Mouse (Mus musculus): ENCODE measurements around the gene Sdhaf3.

Sdhaf3 gene

DNA sequence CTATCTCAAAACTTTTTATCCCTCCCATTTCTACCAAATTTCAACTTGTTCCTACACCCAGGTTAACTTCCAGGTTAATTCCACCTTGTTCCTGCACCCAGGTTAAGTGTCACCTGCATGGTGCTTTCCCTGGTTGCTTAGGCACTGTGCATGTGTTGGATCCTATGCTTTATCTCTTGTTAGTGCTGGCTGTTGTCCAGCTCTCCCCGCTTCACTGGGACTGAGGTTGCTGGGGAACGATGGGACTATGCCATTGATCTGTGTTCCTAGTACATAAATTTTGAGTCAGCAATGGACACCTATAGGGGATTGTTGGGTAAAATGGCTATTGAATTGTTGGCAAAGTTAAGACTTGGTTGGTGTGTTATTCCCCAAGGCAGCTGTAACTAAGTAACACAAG is 113.7 kb downstream of the Sdhaf3 start:
- DNase-seq = no peak

DNA sequence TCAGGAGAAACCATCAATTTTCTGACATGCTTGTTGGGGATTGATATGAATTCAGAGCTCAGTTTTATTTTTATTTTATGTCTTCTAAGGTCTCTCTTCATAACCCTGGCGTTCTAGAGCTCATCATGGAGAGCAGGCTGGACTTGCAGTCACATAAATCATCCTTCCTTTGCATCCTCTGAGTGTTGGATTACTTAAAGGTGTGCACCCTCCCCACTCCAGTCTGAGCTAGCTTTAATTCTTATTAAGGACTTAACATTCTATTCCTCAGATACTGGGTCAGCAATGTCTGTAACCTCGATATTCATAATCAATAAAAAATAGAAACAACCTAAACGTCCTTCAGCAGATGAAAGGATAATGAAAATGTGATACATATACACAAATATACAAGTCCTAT is 126.2 kb downstream of the Sdhaf3 start:
- DNase-seq = no peak

DNA sequence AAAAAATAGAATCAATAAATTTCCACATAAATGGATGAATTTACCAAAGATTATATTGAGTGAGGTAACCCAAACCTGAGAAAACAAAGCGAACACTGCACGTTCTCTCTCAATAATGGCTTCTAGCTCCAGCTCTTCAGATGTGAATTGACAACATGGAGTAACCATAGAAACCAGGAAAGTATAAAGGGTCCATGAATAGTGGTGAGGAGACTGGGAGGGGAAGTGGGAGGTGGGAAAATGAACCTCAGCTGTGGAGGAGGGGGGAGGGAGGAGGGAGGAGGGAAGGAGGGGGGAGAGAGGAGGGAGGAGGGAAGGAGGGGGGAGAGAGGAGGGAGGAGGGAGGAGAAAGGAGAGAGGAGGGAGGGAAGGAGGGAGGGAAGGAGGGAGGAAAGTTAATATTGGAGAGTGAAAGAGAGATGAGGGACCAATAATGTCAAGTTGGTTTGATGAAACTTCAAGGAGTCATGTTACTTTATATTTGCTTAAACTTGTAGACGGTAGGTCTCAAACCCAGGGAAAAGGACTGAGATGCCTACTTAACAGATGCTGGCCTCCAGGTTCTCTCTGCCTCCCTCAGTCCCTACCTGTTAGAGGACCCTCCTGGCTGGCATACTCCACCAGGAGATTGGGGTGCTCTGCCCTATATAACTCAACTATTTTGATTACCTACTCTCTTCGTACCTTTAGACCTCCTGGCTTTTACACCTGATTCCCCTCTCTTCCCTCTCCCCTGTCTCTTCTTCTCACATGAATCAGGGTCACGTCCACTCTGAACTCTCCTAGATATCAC is 126.9 kb downstream of the Sdhaf3 start:
- DNase-seq = no peak

DNA sequence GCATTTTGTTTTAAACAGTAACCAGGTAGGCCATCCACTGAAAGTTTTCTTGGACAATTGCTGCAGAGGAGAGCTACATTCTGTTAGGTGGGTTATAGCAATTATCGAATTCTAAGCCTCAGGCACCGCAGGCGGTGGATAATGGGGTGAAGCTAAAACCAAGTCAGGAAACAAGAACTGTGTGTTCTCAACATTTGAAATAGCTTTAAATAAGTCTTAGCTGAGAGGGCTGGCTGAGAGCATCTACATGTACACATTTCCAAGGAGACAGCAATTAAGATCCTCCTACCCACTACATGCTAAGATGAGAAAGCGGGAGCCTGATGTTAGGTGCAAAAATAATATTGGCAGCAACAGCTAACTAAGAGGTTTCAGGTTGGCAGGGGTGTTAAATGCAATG is 127.9 kb downstream of the Sdhaf3 start:
- DNase-seq = no peak

DNA sequence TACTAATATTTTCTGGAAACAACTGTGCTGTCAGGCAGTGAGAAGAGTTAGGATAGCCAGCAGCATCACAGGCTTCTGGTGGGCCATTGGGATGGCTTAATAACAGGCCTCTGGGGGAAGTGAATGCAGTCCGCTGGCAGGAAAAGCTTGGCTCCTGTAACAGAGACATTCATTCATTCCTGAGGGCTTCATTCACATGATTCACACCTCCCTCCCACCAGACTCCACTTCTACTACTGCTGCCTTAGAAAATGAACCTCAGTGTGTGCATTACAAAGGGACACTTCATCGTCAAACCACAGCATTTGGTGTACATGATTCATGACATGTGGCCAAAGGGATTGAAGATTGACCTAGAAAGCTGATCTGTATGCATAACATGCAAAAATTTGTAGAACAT is 128.6 kb downstream of the Sdhaf3 start:
- DNase-seq = no peak

DNA sequence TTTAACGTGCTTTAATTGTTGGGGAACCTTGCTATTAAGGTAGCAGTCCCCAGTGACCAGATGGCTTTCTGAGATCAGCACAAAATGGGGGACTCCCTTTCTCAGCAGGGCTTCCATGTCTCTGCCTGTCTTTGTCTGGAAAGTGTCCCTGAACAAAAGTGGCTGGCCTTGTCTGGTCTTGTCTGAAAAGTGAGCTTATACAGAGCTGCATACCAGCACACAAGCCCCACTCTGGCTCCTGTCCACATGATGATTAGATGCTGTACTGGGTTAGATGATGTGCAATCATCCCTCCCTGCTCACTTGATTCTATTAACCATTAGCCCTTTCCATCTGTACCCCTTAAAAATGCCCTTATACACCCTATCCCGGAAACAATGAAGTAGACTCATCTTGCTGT is 129.7 kb downstream of the Sdhaf3 start:
- no peak for DNase-seq

DNA sequence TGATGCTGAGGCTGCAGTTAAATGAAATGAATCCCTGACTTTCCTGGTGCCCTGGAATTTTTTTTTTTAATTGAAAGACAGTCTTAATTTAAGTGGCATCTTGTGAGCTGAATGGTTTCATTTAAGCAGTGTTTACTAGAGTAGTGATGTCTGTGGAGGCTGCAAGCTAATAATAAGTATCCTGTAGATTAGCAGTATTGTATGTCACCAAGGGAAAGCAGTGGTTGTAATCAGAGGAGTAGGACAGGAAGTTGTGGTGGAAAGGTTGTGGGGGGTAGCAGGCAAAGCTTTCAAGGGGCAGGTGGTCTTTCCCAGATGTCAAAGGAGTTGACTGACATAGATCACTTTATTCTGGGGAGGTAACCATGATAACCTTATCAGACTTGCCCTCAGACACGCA is 136.3 kb downstream of the Sdhaf3 start:
- DNase-seq = no peak

Measured in kidney, postnatal 10 days (tissue).